Mouse (Mus musculus): Measurements from ENCODE around the gene Rbm46. TPM values are rescaled to one million over a fixed set of nuclear protein-coding genes. Genes with fewer than 3 reads are reported as not detected.

Gene Rbm46
- 3.7 and 4.6 TPM in 2 replicates for polyA plus RNA-seq (2016; fragmentation: Nextera tagmentation; extraction: Ambion mirVana)

DNA sequence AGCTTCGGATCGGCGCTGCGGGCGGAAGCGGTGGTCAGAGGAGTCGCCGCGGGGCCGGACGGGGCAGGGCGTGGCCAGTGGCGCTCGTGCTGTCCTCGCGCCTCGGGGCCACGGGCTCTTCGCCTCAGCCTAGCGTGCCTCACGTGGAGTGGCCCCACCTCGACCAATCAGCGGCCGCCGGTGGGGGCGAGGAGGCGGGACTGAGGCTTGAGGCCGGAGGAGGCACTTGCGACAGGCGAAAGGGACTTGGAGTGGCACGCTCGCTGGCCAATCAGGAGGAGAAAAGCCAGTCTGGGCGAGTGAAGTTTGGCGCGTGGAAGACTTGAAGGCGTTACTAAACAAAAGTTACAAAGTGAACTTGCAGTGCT lies at the start of gene Rbm46:
TSS of gene Rbm46 (minus strand) at position 112 of the 368 bp plus-strand sequence.
- peak within 1 kb of the TSS; percentile 53 for H3K4me2 ChIP-seq (replicated peaks)
- 22% methylated on average over 36 of the region's 36 CpGs for WGBS
- peaks cover 19% of the 10 kb centered on the region for H3K27me3 ChIP-seq
- no peak within 1 kb of the TSS for H3K9ac ChIP-seq (replicated peaks)
- no peak within 1 kb of the TSS for H3K27ac ChIP-seq (replicated peaks)
- H3K9me3 ChIP-seq, result no peaks in the 10 kb centered on the region
- H3K36me3 ChIP-seq, result no peaks in the 10 kb centered on the region
- H3K4me1 ChIP-seq, result 0 out of 2 replicates have a peak, but pooled peaks cover 4% of the 10 kb centered on the region
- peak; percentile 96 for ATAC-seq (ENCODE audit: low FRiP score, low read depth)
- peak within 1 kb of the TSS; percentile 41 for H3K4me3 ChIP-seq

DNA sequence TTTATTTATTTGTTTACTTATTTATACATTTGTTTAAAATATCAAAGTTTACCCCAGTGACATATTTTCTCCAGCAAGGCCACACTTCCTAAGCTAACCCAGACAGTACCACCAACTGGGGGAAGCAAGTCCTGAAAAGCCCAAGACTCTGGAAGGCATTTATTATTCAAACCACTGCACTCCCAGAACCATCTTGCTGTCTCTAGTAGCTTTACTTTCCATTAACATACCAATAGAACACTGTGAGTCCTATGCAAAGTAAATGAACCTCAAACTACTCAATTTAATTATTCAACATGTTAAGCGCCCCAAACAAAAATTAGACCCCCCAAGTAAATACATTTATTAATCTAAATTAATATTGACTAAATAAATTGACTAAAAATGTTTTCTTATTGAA lies 39.3 kb upstream of the Rbm46 start:
- Histone ChIP-seq H3K27me3 (no peaks in the 10 kb centered on the region), H3K36me3 (no peaks in the 10 kb centered on the region), H3K27ac (replicated peaks) (no peak overlapping the region), H3K4me1 (no peaks in the 10 kb centered on the region), H3K9ac (replicated peaks) (no peak overlapping the region), H3K9me3 (no peaks in the 10 kb centered on the region), H3K4me3 (no peak overlapping the region), H3K4me2 (replicated peaks) (no peak overlapping the region)
- no peak for ATAC-seq (ENCODE audit: low FRiP score, low read depth)
- WGBS, result 17% methylated on average over 1 of the region's 1 CpGs

DNA sequence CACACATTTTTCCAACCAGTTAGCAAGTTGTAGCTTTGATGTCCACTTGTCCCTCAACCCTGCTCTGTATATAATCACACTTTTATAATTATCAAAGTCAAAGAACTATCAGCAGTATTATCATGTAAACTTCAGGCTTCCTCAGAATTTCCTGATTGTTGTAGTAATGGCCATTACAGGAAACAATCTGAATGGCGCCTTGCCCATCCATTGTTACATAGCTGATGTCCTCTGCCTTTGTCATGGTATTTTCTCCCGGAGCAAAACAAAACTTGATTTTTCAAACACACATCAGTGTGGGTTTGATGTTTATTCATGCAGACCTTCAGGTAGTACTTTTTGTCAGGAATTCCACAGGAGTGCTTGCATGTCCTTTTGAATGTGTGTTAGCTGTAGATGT lies 32.4 kb upstream of the Rbm46 start:
- Histone ChIP-seq H3K27me3 (peaks cover 17% of the 10 kb centered on the region), H3K4me3 (no peak overlapping the region), H3K27ac (replicated peaks) (no peak overlapping the region), H3K4me1 (peaks cover 7% of the 10 kb centered on the region), H3K4me2 (replicated peaks) (no peak overlapping the region), H3K9ac (replicated peaks) (no peak overlapping the region), H3K36me3 (no peaks in the 10 kb centered on the region), H3K9me3 (no peaks in the 10 kb centered on the region)
- no peak for ATAC-seq (ENCODE audit: low FRiP score, low read depth)
- WGBS, result 91% methylated on average over 2 of the region's 2 CpGs

DNA sequence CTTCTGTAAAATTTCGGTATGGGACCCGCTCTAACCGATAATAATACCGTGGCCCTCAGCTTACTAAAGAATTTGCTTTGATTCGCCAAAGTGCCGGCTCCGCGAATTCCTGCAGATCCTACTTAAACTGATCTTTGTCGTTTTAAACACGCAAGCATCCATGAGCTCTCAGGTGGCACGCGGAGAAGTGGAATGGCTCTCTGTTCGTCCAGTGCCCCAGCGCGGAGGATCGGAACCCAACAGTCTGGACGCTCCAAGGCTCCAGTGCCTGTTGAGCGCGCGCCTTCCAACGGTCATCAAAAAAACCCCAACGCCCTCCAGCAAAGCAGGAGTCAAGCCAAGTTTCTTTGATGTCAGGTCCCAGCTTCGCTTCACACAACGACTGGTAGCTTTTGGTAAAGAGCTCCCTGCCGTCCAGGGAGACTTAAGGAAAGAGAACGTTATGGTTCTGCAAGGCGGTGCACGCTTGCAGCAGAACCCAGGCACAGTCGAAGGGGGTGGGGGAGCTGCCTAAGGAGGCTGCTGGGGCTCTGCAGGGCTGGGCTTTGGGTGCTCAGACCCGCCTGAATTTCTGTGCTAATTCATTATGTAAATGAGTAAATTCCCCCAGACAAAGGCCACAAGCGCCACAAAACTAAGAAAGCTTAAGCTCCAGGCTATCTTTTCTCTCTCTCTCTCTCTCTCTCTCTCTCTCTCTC lies 28.1 kb upstream of the Rbm46 start:
- Histone ChIP-seq H3K9ac (replicated peaks) (0 out of 2 replicates have a peak overlapping the region, but pooled peaks have one; percentile 4), H3K36me3 (no peaks in the 10 kb centered on the region), H3K27ac (replicated peaks) (no peak overlapping the region), H3K4me3 (peak overlapping the region; percentile 46), H3K9me3 (no peaks in the 10 kb centered on the region), H3K4me1 (peaks cover 13% of the 10 kb centered on the region), H3K4me2 (replicated peaks) (peak overlapping the region; percentile 85), H3K27me3 (peaks cover 28% of the 10 kb centered on the region)
- peak; percentile 61; the same call in 1 of the 2 replicates for ATAC-seq (ENCODE audit: low FRiP score, low read depth)
- WGBS, result 2% methylated on average over 31 of the region's 31 CpGs

DNA sequence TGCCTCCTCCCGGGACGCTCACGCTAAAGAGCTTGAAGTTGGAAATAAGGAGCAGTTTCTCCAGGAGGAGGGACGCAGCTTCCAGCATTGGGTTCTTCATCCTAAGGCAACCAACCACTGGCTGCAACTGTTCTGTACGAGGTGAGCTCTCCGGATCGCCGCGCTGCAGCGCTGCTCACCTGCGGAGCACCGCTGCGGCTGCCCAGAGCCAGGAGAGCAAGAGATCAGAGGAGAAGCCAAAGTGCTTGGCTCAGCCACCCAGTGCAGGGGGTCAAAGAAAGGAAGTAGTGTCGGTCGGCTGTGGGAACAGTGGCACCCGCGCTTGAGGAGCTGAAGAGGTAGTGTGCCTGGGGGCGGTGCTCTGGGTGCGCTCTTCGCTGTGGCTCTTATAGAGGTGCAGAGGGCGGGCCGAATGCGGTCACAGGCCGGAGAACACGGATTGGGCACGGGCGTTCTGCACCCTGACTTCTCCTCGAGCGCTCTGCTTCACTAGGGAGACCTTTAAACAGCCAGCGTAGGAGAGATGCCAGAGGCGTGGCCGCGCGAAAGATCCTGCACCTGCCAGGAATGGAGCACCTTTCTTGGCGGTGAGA lies 27.4 kb upstream of the Rbm46 start, which contains the start of gene Lrat:
TSS of gene Lrat (minus strand) at position 361 of the 593 bp plus-strand sequence.
- Histone ChIP-seq H3K4me1 (peaks cover 13% of the 10 kb centered on the region), H3K9me3 (no peaks in the 10 kb centered on the region), H3K27ac (replicated peaks) (no peak within 1 kb of the TSS), H3K27me3 (peaks cover 28% of the 10 kb centered on the region), H3K9ac (replicated peaks) (0 out of 2 replicates have a peak within 1 kb of the TSS, but pooled peaks have one; percentile 4), H3K4me2 (replicated peaks) (peak within 1 kb of the TSS; percentile 85), H3K36me3 (no peaks in the 10 kb centered on the region), H3K4me3 (peak within 1 kb of the TSS; percentile 46)
- under 1% methylated on average over 35 of the region's 35 CpGs for WGBS
- peak; percentile 79 for ATAC-seq (ENCODE audit: low FRiP score, low read depth)

DNA sequence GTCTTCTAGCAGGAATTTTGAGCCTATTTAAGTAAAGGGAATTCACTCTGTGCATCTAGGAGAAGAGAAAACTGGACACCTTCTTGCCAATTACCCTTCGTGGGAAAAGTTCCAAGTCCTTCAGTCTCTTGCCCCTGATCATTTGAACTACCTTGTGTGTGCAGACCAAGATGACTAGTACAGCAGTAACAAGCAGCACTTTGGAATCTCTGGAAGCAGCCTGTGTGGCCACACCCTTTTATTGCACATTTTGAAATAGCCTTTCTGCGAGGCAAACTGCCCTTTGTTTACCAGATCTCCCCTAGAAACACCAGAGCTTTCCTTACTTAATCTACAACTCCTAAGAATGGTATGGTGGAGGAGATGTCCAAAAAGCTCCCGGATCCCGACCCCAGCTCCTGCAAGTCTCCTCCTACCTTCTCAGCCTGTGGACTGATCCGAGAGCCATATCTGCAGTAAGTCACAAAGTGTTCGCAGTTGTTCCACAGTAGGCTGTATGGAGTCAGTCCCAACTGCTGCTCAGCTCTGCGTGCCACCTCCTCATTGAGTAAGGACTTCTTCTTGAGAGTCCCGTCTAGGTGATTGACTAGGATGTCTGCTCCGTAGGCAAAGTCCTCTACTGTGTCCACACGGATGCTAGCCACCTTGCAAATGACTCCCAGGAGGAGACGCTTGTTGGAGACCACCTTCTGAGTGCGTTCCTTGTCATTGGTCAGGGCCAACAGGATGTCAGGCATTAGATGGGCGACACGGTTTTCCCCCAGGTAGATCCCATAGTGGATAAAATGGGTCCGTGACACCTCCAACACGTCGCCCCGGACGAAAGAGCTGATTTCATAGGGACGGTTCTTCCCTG lies 26.7 kb upstream of the Rbm46 start:
- H3K27ac ChIP-seq (replicated peaks), result no peak overlapping the region
- no peaks in the 10 kb centered on the region for H3K9me3 ChIP-seq
- no peaks in the 10 kb centered on the region for H3K36me3 ChIP-seq
- H3K4me1 ChIP-seq, result peaks cover 13% of the 10 kb centered on the region
- peak overlapping the region; percentile 46 for H3K4me3 ChIP-seq
- WGBS, result 23% methylated on average over 20 of the region's 20 CpGs
- ATAC-seq (ENCODE audit: low FRiP score, low read depth), result no peak
- H3K9ac ChIP-seq (replicated peaks), result no peak overlapping the region
- peaks cover 28% of the 10 kb centered on the region for H3K27me3 ChIP-seq
- H3K4me2 ChIP-seq (replicated peaks), result peak overlapping the region; percentile 85

DNA sequence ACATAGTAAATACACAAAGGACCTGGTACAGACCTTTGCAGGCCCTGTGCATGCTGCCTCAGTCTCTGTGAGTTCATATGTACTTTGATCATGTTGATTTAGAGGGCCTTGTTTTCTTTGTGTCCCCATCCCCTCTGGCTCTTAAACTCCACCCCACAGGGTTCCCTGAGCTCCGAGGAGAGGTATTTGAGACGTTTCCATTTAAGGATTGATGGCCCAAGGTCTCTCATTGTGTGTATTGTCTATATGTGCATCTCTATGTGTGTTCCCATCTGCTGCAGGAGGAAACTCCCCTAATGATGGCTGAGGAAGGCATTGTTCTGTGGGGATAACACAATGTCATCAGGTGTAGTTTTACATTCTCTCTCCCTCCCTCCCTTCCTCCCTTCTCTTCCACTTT lies 12.6 kb upstream of the Rbm46 start:
- H3K36me3 ChIP-seq, result no peaks in the 10 kb centered on the region
- no peaks in the 10 kb centered on the region for H3K9me3 ChIP-seq
- H3K4me1 ChIP-seq, result no peaks in the 10 kb centered on the region
- H3K27me3 ChIP-seq, result no peaks in the 10 kb centered on the region
- no peak overlapping the region for H3K27ac ChIP-seq (replicated peaks)
- WGBS, result 28% methylated on average over 2 of the region's 2 CpGs
- no peak overlapping the region for H3K4me3 ChIP-seq
- no peak for ATAC-seq (ENCODE audit: low FRiP score, low read depth)
- no peak overlapping the region for H3K9ac ChIP-seq (replicated peaks)
- no peak overlapping the region for H3K4me2 ChIP-seq (replicated peaks)

DNA sequence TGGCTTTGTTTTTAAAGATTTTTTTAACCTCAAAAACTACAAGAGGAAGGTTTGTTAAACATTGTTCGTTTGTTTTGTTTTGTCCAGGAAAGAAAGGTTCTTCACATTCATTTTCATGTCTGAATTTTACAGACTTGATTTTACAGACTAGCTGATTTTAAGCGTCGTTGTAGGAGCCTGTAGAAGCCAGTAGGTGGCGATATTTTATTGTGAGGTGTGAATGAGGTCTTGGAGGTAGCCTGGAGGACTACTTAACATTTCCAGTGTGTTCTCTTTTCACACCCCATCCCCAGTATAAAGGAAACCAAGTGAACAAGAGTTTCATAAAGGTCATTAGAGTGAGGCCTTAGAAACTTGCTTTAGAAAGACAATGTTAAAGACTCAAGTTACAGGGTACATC lies 975 bp upstream of the Rbm46 start:
- no peak for ATAC-seq (ENCODE audit: low FRiP score, low read depth)
- Histone ChIP-seq H3K27ac (replicated peaks) (no peak overlapping the region), H3K4me2 (replicated peaks) (no peak overlapping the region), H3K9ac (replicated peaks) (no peak overlapping the region), H3K9me3 (no peaks in the 10 kb centered on the region), H3K4me1 (0 out of 2 replicates have a peak, but pooled peaks cover 4% of the 10 kb centered on the region), H3K27me3 (peaks cover 19% of the 10 kb centered on the region), H3K4me3 (no peak overlapping the region), H3K36me3 (no peaks in the 10 kb centered on the region)
- WGBS, result 6% methylated on average over 4 of the region's 4 CpGs

DNA sequence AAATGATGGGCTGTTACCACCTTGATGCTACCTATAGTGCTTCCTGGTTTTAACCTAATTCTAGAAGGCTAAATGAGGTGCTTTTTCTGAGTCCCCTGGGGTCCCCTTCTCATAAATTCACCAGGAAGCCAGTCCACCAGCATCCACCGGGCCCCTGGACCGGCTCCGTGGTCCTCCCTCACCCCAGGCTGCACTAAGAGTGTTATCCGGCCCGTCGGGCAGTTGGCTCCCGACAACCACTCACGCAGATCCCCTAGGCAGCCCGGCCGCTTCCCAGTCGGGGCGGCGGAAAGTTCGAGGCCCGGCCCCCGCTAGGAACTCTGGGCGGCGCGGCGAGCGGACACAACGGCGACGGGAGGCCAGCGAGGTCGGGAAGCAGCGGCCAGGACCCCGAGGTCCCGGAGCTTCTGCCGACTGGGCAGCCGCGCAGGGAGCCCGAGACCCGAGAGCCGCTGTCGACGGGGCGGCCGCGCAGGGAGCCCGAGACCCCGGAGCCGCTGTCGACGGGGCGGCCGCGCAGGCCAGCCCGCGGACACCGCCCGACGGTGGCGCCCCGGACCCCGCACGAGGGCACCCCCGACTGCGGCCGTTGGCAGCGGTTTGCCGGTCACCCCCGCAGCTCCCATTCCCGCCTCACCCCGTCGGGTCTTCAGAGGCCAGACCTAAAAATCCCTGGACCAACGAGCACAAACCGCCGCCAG lies 462 bp downstream of the Rbm46 start:
- H3K4me1 ChIP-seq, result 0 out of 2 replicates have a peak, but pooled peaks cover 4% of the 10 kb centered on the region
- peaks cover 19% of the 10 kb centered on the region for H3K27me3 ChIP-seq
- H3K9ac ChIP-seq (replicated peaks), result no peak overlapping the region
- H3K27ac ChIP-seq (replicated peaks), result no peak overlapping the region
- no peaks in the 10 kb centered on the region for H3K36me3 ChIP-seq
- H3K9me3 ChIP-seq, result no peaks in the 10 kb centered on the region
- ATAC-seq (ENCODE audit: low FRiP score, low read depth), result peak; percentile 80
- peak overlapping the region; percentile 53 for H3K4me2 ChIP-seq (replicated peaks)
- WGBS, result 24% methylated on average over 62 of the region's 69 CpGs
- peak overlapping the region; percentile 41 for H3K4me3 ChIP-seq

DNA sequence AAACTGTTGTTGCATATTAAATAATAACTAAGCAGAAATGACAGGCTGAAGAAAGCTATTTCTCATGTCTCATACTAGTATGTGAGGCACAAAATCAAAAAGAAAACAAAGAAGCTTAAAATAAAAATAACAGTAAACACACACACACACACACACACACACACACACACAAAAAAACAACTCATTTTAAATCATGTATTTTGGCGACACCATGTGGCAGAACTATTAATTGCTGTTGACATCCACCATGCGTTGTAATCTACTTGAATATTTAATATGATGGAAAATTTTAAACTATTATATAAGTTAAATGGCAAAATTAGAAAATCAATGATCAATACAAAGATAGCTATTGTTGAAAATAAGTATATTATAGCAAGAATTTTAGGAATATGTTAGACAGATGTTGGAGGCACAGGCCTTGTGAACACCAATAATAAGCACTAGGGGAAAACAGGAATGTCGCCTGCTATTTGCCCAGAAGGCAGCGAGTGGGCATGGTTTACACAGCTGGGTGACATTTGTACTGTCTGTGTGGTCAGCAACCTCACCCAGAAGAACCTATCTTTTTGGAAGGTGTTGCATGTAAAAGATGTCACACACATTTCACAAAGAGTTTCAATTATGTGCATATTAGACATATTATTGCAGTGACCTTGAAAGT lies 18.7 kb downstream of the Rbm46 start:
- Histone ChIP-seq H3K9me3 (no peaks in the 10 kb centered on the region), H3K36me3 (no peaks in the 10 kb centered on the region), H3K27me3 (no peaks in the 10 kb centered on the region), H3K9ac (replicated peaks) (no peak overlapping the region), H3K4me3 (no peak overlapping the region), H3K27ac (replicated peaks) (no peak overlapping the region), H3K4me1 (no peaks in the 10 kb centered on the region), H3K4me2 (replicated peaks) (no peak overlapping the region)
- 25% methylated on average over 4 of the region's 4 CpGs for WGBS
- ATAC-seq (ENCODE audit: low FRiP score, low read depth), result peak; percentile 54; the same call in 1 of the 2 replicates

DNA sequence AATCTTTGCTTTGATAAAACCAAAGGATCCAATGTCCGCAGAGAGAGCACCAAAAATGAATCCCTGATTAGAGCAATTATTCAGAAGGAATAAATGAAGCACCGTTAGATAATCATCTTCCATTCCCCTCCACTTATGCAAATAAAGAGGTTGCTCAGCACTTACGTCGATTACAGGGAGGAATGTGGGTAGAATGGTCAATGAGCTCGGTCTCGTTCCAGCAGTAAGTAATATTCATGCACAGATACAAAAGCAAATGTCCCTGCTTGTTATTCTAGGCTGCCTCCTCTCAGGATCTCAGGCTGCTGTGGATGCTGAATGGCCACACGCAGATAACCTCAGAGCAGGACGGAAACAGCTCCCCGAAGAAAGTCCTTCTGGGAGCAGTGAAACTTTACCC lies 51.1 kb downstream of the Rbm46 start:
- no peak overlapping the region for H3K9ac ChIP-seq (replicated peaks)
- no peak overlapping the region for H3K27ac ChIP-seq (replicated peaks)
- H3K4me1 ChIP-seq, result no peaks in the 10 kb centered on the region
- H3K9me3 ChIP-seq, result no peaks in the 10 kb centered on the region
- H3K27me3 ChIP-seq, result no peaks in the 10 kb centered on the region
- H3K4me2 ChIP-seq (replicated peaks), result no peak overlapping the region
- no peak for ATAC-seq (ENCODE audit: low FRiP score, low read depth)
- H3K36me3 ChIP-seq, result no peaks in the 10 kb centered on the region
- no peak overlapping the region for H3K4me3 ChIP-seq
- WGBS, result 74% methylated on average over 9 of the region's 9 CpGs

All from midbrain, embryonic 12.5 days (tissue).